Comparison of ENCODE assay signal across 8 mouse cellular contexts in the genomic region with DNA sequence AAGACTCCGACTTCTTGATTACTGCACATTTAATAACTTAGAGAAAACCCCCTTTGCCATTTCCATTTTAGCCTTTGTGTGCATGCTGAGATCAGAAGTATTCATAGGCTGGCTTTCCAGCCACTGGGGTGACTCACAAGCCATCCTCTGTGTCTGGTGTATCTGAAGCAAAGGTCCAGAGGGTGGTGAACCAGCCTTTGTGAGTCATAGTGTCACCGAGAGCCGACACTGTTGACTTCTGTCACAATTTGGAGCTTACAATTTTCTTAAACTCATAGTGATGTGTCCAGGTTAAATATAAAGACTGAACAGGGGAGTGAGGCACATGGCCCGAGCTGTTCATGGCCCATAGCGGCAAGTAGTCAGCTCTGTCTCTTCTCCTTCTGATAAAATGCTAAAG.
DNase-seq lines count a peak whose midpoint lies in the region; ATAC-seq lines count a peak whose summit lies in the region.

No protein-coding gene starts in this region.

- H3K9ac ChIP-seq in neural tube, embryonic 11.5 days (ENCODE audit: low read length): no peak overlapping the region
- peak overlapping the region; percentile 6; the same call in 1 of the 2 replicates for H3K9ac ChIP-seq in intestine, embryonic 14.5 days (ENCODE audit: low read length)
- no peak overlapping the region for H3K9ac ChIP-seq in forebrain, embryonic 13.5 days

- WGBS in neural tube, embryonic 11.5 days: 79% methylated on average over 5 of the region's 5 CpGs
- WGBS in intestine, embryonic 14.5 days: 79% methylated on average over 5 of the region's 5 CpGs
- WGBS in forebrain, embryonic 13.5 days: 77% methylated on average over 5 of the region's 5 CpGs

- no peak overlapping the region for H3K4me3 ChIP-seq in neural tube, embryonic 11.5 days (ENCODE audit: low read depth, low read length)
- H3K4me3 ChIP-seq in intestine, embryonic 14.5 days (ENCODE audit: low read depth, low read length): no peak overlapping the region
- H3K4me3 ChIP-seq in forebrain, embryonic 13.5 days: no peak overlapping the region

- peaks cover 19% of the 10 kb centered on the region for H3K4me1 ChIP-seq in neural tube, embryonic 11.5 days (ENCODE audit: control insufficient read depth, insufficient read depth, low read length)
- H3K4me1 ChIP-seq in intestine, embryonic 14.5 days (replicated peaks; ENCODE audit: control insufficient read depth, insufficient read depth, low read length): peaks cover 52% of the 10 kb centered on the region
- peaks cover 57% of the 10 kb centered on the region for H3K4me1 ChIP-seq in forebrain, embryonic 13.5 days

- no peak for ATAC-seq in neural tube, embryonic 11.5 days (ENCODE audit: insufficient read depth, low FRiP score, low TSS enrichment)
- no peak for ATAC-seq in intestine, embryonic 14.5 days (replicated peaks; ENCODE audit: low FRiP score, low TSS enrichment, low read depth)
- no peak for ATAC-seq in forebrain, embryonic 13.5 days

- no peaks in the 10 kb centered on the region; the same call in 1 of the 2 replicates for H3K36me3 ChIP-seq in neural tube, embryonic 11.5 days (ENCODE audit: control insufficient read depth, insufficient read depth, low read length)
- H3K36me3 ChIP-seq in intestine, embryonic 14.5 days (ENCODE audit: control insufficient read depth, insufficient read depth, low read length): peaks cover 18% of the 10 kb centered on the region
- no peaks in the 10 kb centered on the region for H3K36me3 ChIP-seq in forebrain, embryonic 13.5 days (ENCODE audit: poor library complexity, severe bottlenecking)

- no peak overlapping the region for H3K27ac ChIP-seq in neural tube, embryonic 11.5 days (ENCODE audit: low read depth, low read length)
- 0 out of 2 replicates have a peak overlapping the region, but pooled peaks have one; percentile 16 for H3K27ac ChIP-seq in intestine, embryonic 14.5 days (ENCODE audit: low read depth)
- no peak overlapping the region for H3K27ac ChIP-seq in forebrain, embryonic 13.5 days

- no peaks in the 10 kb centered on the region for H3K9me3 ChIP-seq in neural tube, embryonic 11.5 days (ENCODE audit: control insufficient read depth, low read length)
- no peaks in the 10 kb centered on the region for H3K9me3 ChIP-seq in intestine, embryonic 14.5 days (ENCODE audit: control insufficient read depth, low read length)
- H3K9me3 ChIP-seq in forebrain, embryonic 13.5 days (replicated peaks): no peaks in the 10 kb centered on the region

- H3K4me2 ChIP-seq in neural tube, embryonic 11.5 days (ENCODE audit: low read depth): 0 out of 2 replicates have a peak overlapping the region, but pooled peaks have one; percentile 15
- H3K4me2 ChIP-seq in intestine, embryonic 14.5 days (ENCODE audit: low read length): peak overlapping the region; percentile 35
- no peak overlapping the region for H3K4me2 ChIP-seq in forebrain, embryonic 13.5 days

- H3K27me3 ChIP-seq in neural tube, embryonic 11.5 days (ENCODE audit: control insufficient read depth, insufficient read depth, low read length): no peaks in the 10 kb centered on the region
- H3K27me3 ChIP-seq in intestine, embryonic 14.5 days (replicated peaks; ENCODE audit: control insufficient read depth, insufficient read depth, low read length): no peaks in the 10 kb centered on the region
- H3K27me3 ChIP-seq in forebrain, embryonic 13.5 days: no peaks in the 10 kb centered on the region

- DNase-seq in cerebellum, adult 9-10 months: peak; percentile 44
- DNase-seq in cerebellum, postnatal 25 days: no peak
- no peak for DNase-seq in neural tube, embryonic 11.5 days (ENCODE audit: low spot score)
- no peak for DNase-seq in neural tube, embryonic 10.5 days (ENCODE audit: extremely low spot score, low spot score)
- no peak for DNase-seq in intestine, embryonic 14.5 days (ENCODE audit: low spot score)
- no peak for DNase-seq in layer of hippocampus, adult 18-20 months (ENCODE audit: low spot score in 2 of 2)
- no peak for DNase-seq in cerebellum, adult 11 months
